Mouse (Mus musculus) skeletal muscle tissue, postnatal 0 days (tissue): ENCODE data around the gene Ednrb. TPM values are rescaled to one million over a fixed set of nuclear protein-coding genes. Genes with fewer than 3 reads are reported as not detected.

ENCODE experiments used
- polyA plus RNA-seq: library from polyadenylated mRNA; unstranded; fragments of >200 nt; fragmentation: Nextera tagmentation; extraction: Ambion mirVana; gene quantifications from 2 replicates; pipeline ENCODE4 v1.2.1, GENCODE M21; 2015

Ednrb gene
- polyA plus RNA-seq, result 34.7 and 43.1 TPM in 2 replicates

DNA sequence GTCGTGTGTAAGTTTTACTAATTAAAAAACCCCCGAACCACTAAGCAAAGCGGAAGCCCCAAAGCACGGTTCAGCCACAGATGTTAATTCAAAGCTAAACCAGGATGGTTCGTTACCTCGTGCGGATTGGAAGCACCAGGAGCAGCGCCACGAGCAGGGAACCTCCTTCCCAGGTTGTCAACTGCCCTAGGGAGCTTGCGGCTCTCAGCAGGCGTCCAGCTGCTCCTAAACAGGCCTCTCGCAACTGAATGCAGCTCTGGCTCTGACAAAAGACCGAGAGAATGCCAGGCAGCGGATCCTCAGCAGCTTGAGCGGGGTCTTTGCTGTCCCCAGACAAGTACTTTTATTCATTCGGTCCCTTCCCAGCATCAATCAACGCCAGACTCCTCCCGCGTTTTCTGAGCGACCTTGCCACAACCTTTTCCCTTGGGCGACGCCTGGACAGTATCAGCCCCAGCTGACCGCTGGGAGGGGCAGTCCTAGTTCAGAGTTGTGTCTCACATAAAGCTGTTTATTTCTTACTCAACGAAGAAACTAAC lies at the start of gene Ednrb:
Ednrb (minus strand) TSS at position 392 of the 539 bp plus-strand sequence.

Other genes starting within 250 kb of the Ednrb start
- 0.23 and 0.26 TPM in 2 replicates for gene Slain1, start 194.2 kb downstream of the Ednrb start, polyA plus RNA-seq